Mouse (Mus musculus): ENCODE results near the gene Pnpla1.

The Pnpla1 gene

GRCm38 (mm10) chr17:28922096-28922495 is 63.9 kb downstream of the Pnpla1 start:
- DNase-seq (ENCODE audit: low read depth, low spot score) = no peak

- no peak for DNase-seq (ENCODE audit: low read depth, low spot score)
Observed at GRCm38 (mm10) chr17:28924957-28925595, 66.9 kb downstream of the Pnpla1 start.

GRCm38 (mm10) chr17:28926380-28926779 is 68.2 kb downstream of the Pnpla1 start:
- peak; percentile 92 for DNase-seq (ENCODE audit: low read depth, low spot score)

- DNase-seq (ENCODE audit: low read depth, low spot score) = peak; percentile 93
Observed at GRCm38 (mm10) chr17:28926866-28927635, 68.8 kb downstream of the Pnpla1 start.

GRCm38 (mm10) chr17:28928004-28928403 is 69.8 kb downstream of the Pnpla1 start:
- no peak for DNase-seq (ENCODE audit: low read depth, low spot score)

GRCm38 (mm10) chr17:28929369-28929768 is 71.2 kb downstream of the Pnpla1 start:
- no peak for DNase-seq (ENCODE audit: low read depth, low spot score)

- peak; percentile 82 for DNase-seq (ENCODE audit: low read depth, low spot score)
Observed at GRCm38 (mm10) chr17:28930392-28931074, 72.3 kb downstream of the Pnpla1 start.

- DNase-seq (ENCODE audit: low read depth, low spot score) = peak; percentile 52
Observed at GRCm38 (mm10) chr17:28931436-28932211, 73.4 kb downstream of the Pnpla1 start.

- DNase-seq (ENCODE audit: low read depth, low spot score) = no peak
Observed at GRCm38 (mm10) chr17:28932274-28932673, 74.1 kb downstream of the Pnpla1 start.

- DNase-seq (ENCODE audit: low read depth, low spot score) = no peak
Observed at GRCm38 (mm10) chr17:28934120-28934916, 76.1 kb downstream of the Pnpla1 start.

GRCm38 (mm10) chr17:28936133-28936532 is 77.9 kb downstream of the Pnpla1 start:
- DNase-seq (ENCODE audit: low read depth, low spot score) = no peak

GRCm38 (mm10) chr17:28936622-28937345 is 78.6 kb downstream of the Pnpla1 start:
- no peak for DNase-seq (ENCODE audit: low read depth, low spot score)
